Mouse (Mus musculus): ENCODE data around the gene Wbp1l. TPM values are rescaled to one million over a fixed set of nuclear protein-coding genes. Genes with fewer than 3 reads are reported as not detected.

Gene Wbp1l
- polyA plus RNA-seq, 2 experiments = 42.6 to 44.0 TPM

DNA sequence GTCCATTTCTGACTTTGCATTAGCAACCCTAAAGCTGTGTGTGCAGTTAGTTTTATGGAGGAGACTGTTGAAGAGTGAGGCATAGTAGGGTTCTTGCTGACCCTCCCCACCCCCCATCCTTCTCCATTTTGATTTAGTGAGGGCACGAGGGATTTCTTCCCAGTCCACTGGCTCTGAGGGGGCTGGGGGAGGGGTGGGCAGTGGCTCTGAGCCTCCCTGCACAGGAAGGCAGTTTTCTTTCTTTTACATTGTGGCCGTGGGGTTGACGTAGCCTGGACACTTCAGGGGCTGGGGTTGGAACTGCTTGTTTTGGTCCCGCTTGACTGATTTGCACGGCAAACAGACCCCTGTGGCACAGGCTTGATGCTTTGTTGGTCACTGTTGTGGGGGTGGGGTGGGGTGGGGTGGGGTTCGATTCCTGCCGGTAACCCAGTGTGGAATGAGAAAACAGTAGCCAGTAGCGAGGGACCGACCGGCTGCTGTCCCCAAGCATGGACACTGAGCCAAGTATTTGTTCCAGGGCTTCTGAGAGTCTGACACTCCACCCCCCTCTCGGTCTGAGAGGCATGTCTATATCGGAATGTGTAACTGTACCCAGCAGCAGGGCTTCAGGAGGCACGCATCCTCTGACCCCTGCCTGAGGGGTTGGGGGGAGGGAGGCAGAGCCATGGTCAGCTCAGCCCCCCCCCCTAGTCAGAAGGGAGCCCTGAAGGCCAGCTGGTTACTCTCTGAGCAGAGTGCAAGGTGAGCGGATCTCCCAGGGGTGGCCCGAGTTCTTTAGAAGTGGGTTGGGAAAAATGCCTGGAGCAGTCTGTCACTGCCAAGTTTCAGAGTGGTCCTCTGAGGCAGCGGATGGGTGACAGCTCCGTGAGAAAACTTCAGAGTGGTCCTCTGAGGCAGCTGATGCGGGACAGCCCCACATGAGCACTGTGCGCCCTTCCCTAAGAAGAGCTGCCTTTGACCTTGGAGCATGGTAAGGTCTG, 25.2 kb downstream of the Wbp1l start:
- DNase-seq (ENCODE audit: low spot score) = peak; percentile 61
- Histone ChIP-seq H3K27me3 (ENCODE audit: control insufficient read depth, insufficient read depth, low read length) (no peaks in the 10 kb centered on the region), H3K27ac (replicated peaks; ENCODE audit: low read depth, low read length) (peak overlapping the region; percentile 82), H3K4me3 (replicated peaks; ENCODE audit: low read length) (peak overlapping the region; percentile 30), H3K4me1 (ENCODE audit: control insufficient read depth, insufficient read depth, low read length) (peaks cover 36% of the 10 kb centered on the region), H3K9me3 (ENCODE audit: control insufficient read depth, low read length) (no peaks in the 10 kb centered on the region), H3K4me2 (replicated peaks; ENCODE audit: low read depth, low read length, severe bottlenecking) (peak overlapping the region; percentile 58), H3K36me3 (ENCODE audit: control insufficient read depth, insufficient read depth, low read length) (peaks cover 8% of the 10 kb centered on the region; the same call in 1 of the 2 replicates), H3K9ac (ENCODE audit: low read depth, low read length, severe bottlenecking) (peak overlapping the region; percentile 55)
- TF ChIP-seq POLR2A (IDR thresholded peaks at IDR 0.05; ENCODE audit: borderline replicate concordance, extremely low read depth, insufficient read depth, insufficient read length) = no peak
- ATAC-seq (ENCODE audit: low FRiP score, low read depth) = peak; percentile 48
- WGBS = 26% methylated on average over 19 of the region's 19 CpGs

DNA sequence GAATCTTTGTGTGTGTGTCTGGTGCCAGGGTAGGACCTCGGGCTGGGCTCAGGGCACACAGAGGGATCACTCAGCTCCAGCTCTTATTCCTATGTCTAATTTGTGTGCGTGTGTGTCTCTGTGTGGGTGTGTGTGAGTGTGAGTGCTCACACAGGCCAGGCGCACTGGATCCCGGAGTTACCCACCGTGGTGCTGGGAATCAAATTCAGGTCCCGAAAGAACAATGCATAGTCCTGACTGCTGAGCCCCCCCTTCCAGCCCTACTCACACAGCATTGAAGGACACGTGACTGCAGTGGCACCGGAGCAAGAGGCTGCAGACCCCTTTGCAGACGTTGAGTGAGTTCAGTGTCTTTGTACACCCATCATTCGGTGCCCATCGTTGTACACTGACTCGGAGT, 26.1 kb downstream of the Wbp1l start:
- H3K27ac ChIP-seq (replicated peaks; ENCODE audit: low read depth, low read length) = no peak overlapping the region
- no peak overlapping the region for H3K9ac ChIP-seq (ENCODE audit: low read depth, low read length, severe bottlenecking)
- no peak overlapping the region for H3K4me3 ChIP-seq (replicated peaks; ENCODE audit: low read length)
- 96% methylated on average over 12 of the region's 12 CpGs for WGBS
- H3K9me3 ChIP-seq (ENCODE audit: control insufficient read depth, low read length) = no peaks in the 10 kb centered on the region
- no peaks in the 10 kb centered on the region for H3K27me3 ChIP-seq (ENCODE audit: control insufficient read depth, insufficient read depth, low read length)
- peaks cover 36% of the 10 kb centered on the region for H3K4me1 ChIP-seq (ENCODE audit: control insufficient read depth, insufficient read depth, low read length)
- TF ChIP-seq POLR2A (IDR thresholded peaks at IDR 0.05; ENCODE audit: borderline replicate concordance, extremely low read depth, insufficient read depth, insufficient read length) = no peak
- H3K4me2 ChIP-seq (replicated peaks; ENCODE audit: low read depth, low read length, severe bottlenecking) = no peak overlapping the region
- no peak for DNase-seq (ENCODE audit: low spot score)
- ATAC-seq (ENCODE audit: low FRiP score, low read depth) = no peak
- peaks cover 8% of the 10 kb centered on the region; the same call in 1 of the 2 replicates for H3K36me3 ChIP-seq (ENCODE audit: control insufficient read depth, insufficient read depth, low read length)

DNA sequence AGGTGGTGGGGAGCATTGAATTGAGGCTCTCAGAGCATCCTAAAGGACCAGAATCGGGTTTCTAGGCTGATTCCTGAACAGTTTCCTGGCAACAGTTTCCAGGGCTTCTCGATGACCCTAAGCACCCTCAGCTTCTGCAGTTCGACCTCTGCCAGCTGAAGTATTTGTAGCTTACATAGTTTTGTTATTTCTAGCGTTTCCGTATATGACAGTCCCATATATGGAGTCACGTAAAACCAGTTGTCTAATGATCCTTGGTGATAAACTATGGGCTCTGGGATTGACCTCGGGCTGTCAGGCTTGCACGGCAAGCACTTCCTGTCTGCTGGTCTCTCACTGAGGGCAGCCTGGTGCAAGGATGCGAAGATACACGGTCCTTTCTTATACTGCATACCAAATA, 26.6 kb downstream of the Wbp1l start:
- Histone ChIP-seq H3K9me3 (ENCODE audit: control insufficient read depth, low read length) (no peaks in the 10 kb centered on the region), H3K36me3 (ENCODE audit: control insufficient read depth, insufficient read depth, low read length) (peaks cover 8% of the 10 kb centered on the region; the same call in 1 of the 2 replicates), H3K27ac (replicated peaks; ENCODE audit: low read depth, low read length) (no peak overlapping the region), H3K4me3 (replicated peaks; ENCODE audit: low read length) (no peak overlapping the region), H3K4me1 (ENCODE audit: control insufficient read depth, insufficient read depth, low read length) (peaks cover 36% of the 10 kb centered on the region), H3K9ac (ENCODE audit: low read depth, low read length, severe bottlenecking) (no peak overlapping the region), H3K27me3 (ENCODE audit: control insufficient read depth, insufficient read depth, low read length) (no peaks in the 10 kb centered on the region), H3K4me2 (replicated peaks; ENCODE audit: low read depth, low read length, severe bottlenecking) (no peak overlapping the region)
- TF ChIP-seq POLR2A (IDR thresholded peaks at IDR 0.05; ENCODE audit: borderline replicate concordance, extremely low read depth, insufficient read depth, insufficient read length) = no peak
- no peak for DNase-seq (ENCODE audit: low spot score)
- 67% methylated on average over 10 of the region's 10 CpGs for WGBS
- no peak for ATAC-seq (ENCODE audit: low FRiP score, low read depth)

DNA sequence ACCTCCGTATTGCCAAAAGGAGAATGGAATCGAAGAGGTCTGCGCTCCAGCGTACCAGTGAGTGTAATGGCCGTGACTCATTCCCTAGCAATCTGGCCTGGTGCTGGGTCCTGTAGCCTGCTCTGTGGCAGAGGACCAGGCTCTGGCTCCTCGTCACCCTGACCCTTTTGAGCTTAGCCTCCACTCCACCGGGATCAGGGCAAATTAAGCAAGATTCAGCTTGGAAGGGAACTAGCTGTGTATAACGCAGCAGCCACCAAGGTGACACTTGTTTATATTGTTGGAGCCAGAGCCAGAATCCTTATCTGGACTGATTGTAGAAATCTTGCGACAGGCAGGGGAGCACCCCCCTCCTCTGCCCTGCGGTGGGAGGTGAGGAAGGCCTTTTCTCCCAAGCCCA, 29.5 kb downstream of the Wbp1l start:
- Histone ChIP-seq H3K9ac (ENCODE audit: low read depth, low read length, severe bottlenecking) (no peak overlapping the region), H3K36me3 (ENCODE audit: control insufficient read depth, insufficient read depth, low read length) (peaks cover 8% of the 10 kb centered on the region; the same call in 1 of the 2 replicates), H3K4me2 (replicated peaks; ENCODE audit: low read depth, low read length, severe bottlenecking) (no peak overlapping the region), H3K4me1 (ENCODE audit: control insufficient read depth, insufficient read depth, low read length) (peaks cover 11% of the 10 kb centered on the region), H3K27me3 (ENCODE audit: control insufficient read depth, insufficient read depth, low read length) (no peaks in the 10 kb centered on the region), H3K27ac (replicated peaks; ENCODE audit: low read depth, low read length) (no peak overlapping the region), H3K9me3 (ENCODE audit: control insufficient read depth, low read length) (no peaks in the 10 kb centered on the region), H3K4me3 (replicated peaks; ENCODE audit: low read length) (no peak overlapping the region)
- DNase-seq (ENCODE audit: low spot score) (no peak), ATAC-seq (ENCODE audit: low FRiP score, low read depth) (no peak)
- TF ChIP-seq POLR2A (IDR thresholded peaks at IDR 0.05; ENCODE audit: borderline replicate concordance, extremely low read depth, insufficient read depth, insufficient read length) = no peak
- 76% methylated on average over 10 of the region's 10 CpGs for WGBS

DNA sequence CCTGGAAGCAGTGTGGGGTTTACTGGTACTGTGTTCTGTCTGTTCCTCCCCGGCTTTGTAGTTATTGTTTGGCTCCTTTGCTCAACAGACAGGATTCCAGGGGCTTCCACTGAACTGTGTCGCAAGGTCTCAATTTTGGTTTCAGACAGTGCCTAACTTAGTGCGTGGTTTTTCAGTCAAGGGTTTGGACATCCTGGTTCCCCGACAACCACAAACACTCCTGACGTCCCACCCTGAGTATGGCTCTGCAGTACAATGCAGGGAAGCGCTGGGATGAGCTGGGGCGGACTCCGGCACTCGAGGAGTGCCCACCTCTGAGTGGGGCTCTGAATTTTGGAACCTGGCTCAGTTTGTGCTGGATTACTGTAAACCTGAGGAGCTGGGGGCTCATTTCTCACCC, 30.9 kb downstream of the Wbp1l start:
- H3K9ac ChIP-seq (ENCODE audit: low read depth, low read length, severe bottlenecking) = no peak overlapping the region
- ATAC-seq (ENCODE audit: low FRiP score, low read depth) (no peak), DNase-seq (ENCODE audit: low spot score) (no peak)

More for the DNA sequence above, 30.9 kb downstream of the Wbp1l start:
- TF ChIP-seq POLR2A (IDR thresholded peaks at IDR 0.05; ENCODE audit: borderline replicate concordance, extremely low read depth, insufficient read depth, insufficient read length) = no peak
- WGBS = 85% methylated on average over 9 of the region's 9 CpGs
- no peaks in the 10 kb centered on the region for H3K9me3 ChIP-seq (ENCODE audit: control insufficient read depth, low read length)
- no peak overlapping the region for H3K27ac ChIP-seq (replicated peaks; ENCODE audit: low read depth, low read length)
- H3K4me2 ChIP-seq (replicated peaks; ENCODE audit: low read depth, low read length, severe bottlenecking) = no peak overlapping the region
- no peaks in the 10 kb centered on the region for H3K27me3 ChIP-seq (ENCODE audit: control insufficient read depth, insufficient read depth, low read length)
- H3K36me3 ChIP-seq (ENCODE audit: control insufficient read depth, insufficient read depth, low read length) = peaks cover 11% of the 10 kb centered on the region; the same call in 1 of the 2 replicates
- no peak overlapping the region for H3K4me3 ChIP-seq (replicated peaks; ENCODE audit: low read length)
- H3K4me1 ChIP-seq (ENCODE audit: control insufficient read depth, insufficient read depth, low read length) = no peaks in the 10 kb centered on the region

Measured in limb, embryonic 14.5 days (tissue).